Mouse (Mus musculus) ES-Bruce4 (cell line): ENCODE data around the gene Fgfr1op. TPM values are rescaled to one million over a fixed set of nuclear protein-coding genes. Genes with fewer than 3 reads are reported as not detected.

Experiments used
- H3K27ac ChIP-seq: 2 replicates; pipeline ENCODE4 v1.5.1; 2012; ENCODE audit warnings: low read length, inconsistent platforms; ENCODE audit not compliant: insufficient read depth
- H3K27me3 ChIP-seq: 2 replicates; pipeline ENCODE4 v1.6.1; 2012; ENCODE audit warnings: mild to moderate bottlenecking, low read length, inconsistent platforms; ENCODE audit not compliant: control insufficient read depth, poor library complexity, insufficient read depth, severe bottlenecking
- H3K36me3 ChIP-seq: 2 replicates; pipeline ENCODE4 v1.6.1; 2012; ENCODE audit warnings: inconsistent platforms, mild to moderate bottlenecking, low read length, moderate library complexity; ENCODE audit not compliant: control insufficient read depth, poor library complexity, insufficient read depth, severe bottlenecking
- H3K4me1 ChIP-seq: one replicate; pipeline ENCODE4 v1.8.1; 2011; ENCODE audit warnings: low read length; ENCODE audit not compliant: control insufficient read depth, insufficient read depth
- H3K4me3 ChIP-seq: 2 replicates; pipeline ENCODE4 v1.5.1; 2011; ENCODE audit warnings: low read depth, mild to moderate bottlenecking, low read length
- H3K9ac ChIP-seq: 2 replicates; pipeline ENCODE4 v1.6.1; 2012; ENCODE audit warnings: low read depth, mild to moderate bottlenecking, inconsistent platforms; ENCODE audit not compliant: poor library complexity, severe bottlenecking
- H3K9me3 ChIP-seq: replicated peaks from 2 replicates; pipeline ENCODE4 v1.6.1; 2012; ENCODE audit warnings: mild to moderate bottlenecking, low read length, inconsistent platforms; ENCODE audit not compliant: control insufficient read depth, poor library complexity, insufficient read depth, severe bottlenecking
- CTCF ChIP-seq: IDR thresholded peaks from one replicate; pipeline ENCODE4 v1.8.1; 2011; ENCODE audit warnings: low read depth, low read length
- EP300 ChIP-seq: IDR thresholded peaks from 2 replicates; pipeline ENCODE4 v1.6.1; 2011; ENCODE audit warnings: low read depth, low read length; ENCODE audit not compliant: insufficient read depth
- POLR2A ChIP-seq: IDR thresholded peaks from one replicate; pipeline ENCODE4 v1.8.1; 2011; ENCODE audit warnings: low read length; ENCODE audit not compliant: insufficient read depth
- polyA plus RNA-seq: library from polyadenylated mRNA; stranded (reverse); fragments of >200 nt; gene quantifications from 2 replicates; pipeline ENCODE4 v1.2.4, GENCODE M21; 2011; ENCODE audit warnings: low read depth; ENCODE audit not compliant: missing spikeins, insufficient read depth, insufficient read length

Gene Fgfr1op
- polyA plus RNA-seq, 1 experiment = 78.5 TPM

- Histone ChIP-seq H3K4me1 (no peaks in the 10 kb centered on the region), H3K27ac (no peak overlapping the region), H3K9me3 (no peaks in the 10 kb centered on the region), H3K9ac (no peak overlapping the region), H3K36me3 (peaks cover 72% of the 10 kb centered on the region), H3K27me3 (no peaks in the 10 kb centered on the region), H3K4me3 (no peak overlapping the region)
- TF ChIP-seq EP300 = no peak
- no peak for TF ChIP-seq CTCF
- TF ChIP-seq POLR2A = no peak
These were observed 18.9 kb downstream of the Fgfr1op start for GRCm38 (mm10) chr17:8184217-8184616.

DNA sequence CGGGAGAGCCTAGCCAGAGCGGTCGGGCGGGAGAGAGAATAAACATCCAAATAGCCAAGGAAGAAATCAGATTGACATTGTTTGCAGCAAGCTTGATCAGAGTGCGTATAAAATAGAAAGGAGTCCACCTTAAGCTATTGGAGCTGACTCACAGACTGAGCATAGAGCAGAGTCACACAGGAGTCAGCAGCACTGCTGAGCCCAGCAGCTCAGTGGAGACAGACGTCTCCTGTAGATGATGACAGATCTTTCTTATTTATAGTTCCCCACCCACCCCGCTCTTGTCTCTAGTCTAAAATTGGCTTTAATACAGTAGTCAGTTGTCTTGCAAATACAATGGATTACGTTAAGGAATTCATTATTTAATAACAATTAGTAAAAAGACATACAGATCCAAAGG lies 28.4 kb downstream of the Fgfr1op start:
- Histone ChIP-seq H3K4me1 (no peaks in the 10 kb centered on the region), H3K9ac (no peak overlapping the region), H3K9me3 (no peaks in the 10 kb centered on the region), H3K27ac (no peak overlapping the region), H3K4me3 (no peak overlapping the region), H3K36me3 (peaks cover 52% of the 10 kb centered on the region), H3K27me3 (no peaks in the 10 kb centered on the region)
- no peak for TF ChIP-seq EP300
- no peak for TF ChIP-seq CTCF
- TF ChIP-seq POLR2A = no peak

- TF ChIP-seq CTCF = no peak
- TF ChIP-seq POLR2A = no peak
- no peak for TF ChIP-seq EP300
- Histone ChIP-seq H3K9me3 (no peaks in the 10 kb centered on the region), H3K9ac (no peak overlapping the region), H3K36me3 (peaks cover 36% of the 10 kb centered on the region), H3K4me3 (no peak overlapping the region), H3K27me3 (no peaks in the 10 kb centered on the region), H3K4me1 (no peaks in the 10 kb centered on the region), H3K27ac (no peak overlapping the region)
These were observed 30.5 kb downstream of the Fgfr1op start for GRCm38 (mm10) chr17:8195685-8196376.

GRCm38 (mm10) chr17:8197652-8198051 lies 32.4 kb downstream of the Fgfr1op start:
- no peak overlapping the region for H3K4me3 ChIP-seq
- H3K36me3 ChIP-seq = peaks cover 23% of the 10 kb centered on the region
- TF ChIP-seq CTCF (no peak), EP300 (no peak), POLR2A (no peak)
- no peak overlapping the region for H3K9ac ChIP-seq
- H3K9me3 ChIP-seq = no peaks in the 10 kb centered on the region
- no peaks in the 10 kb centered on the region for H3K27me3 ChIP-seq
- H3K27ac ChIP-seq = no peak overlapping the region
- no peaks in the 10 kb centered on the region for H3K4me1 ChIP-seq

GRCm38 (mm10) chr17:8199067-8199935 lies 34.0 kb downstream of the Fgfr1op start:
- no peak overlapping the region for H3K9ac ChIP-seq
- no peaks in the 10 kb centered on the region for H3K9me3 ChIP-seq
- H3K27me3 ChIP-seq = no peaks in the 10 kb centered on the region
- H3K27ac ChIP-seq = no peak overlapping the region
- H3K4me3 ChIP-seq = no peak overlapping the region
- TF ChIP-seq EP300 = no peak
- TF ChIP-seq POLR2A = no peak
- TF ChIP-seq CTCF = no peak
- H3K36me3 ChIP-seq = peaks cover 12% of the 10 kb centered on the region
- H3K4me1 ChIP-seq = no peaks in the 10 kb centered on the region

- no peaks in the 10 kb centered on the region for H3K27me3 ChIP-seq
- no peaks in the 10 kb centered on the region for H3K4me1 ChIP-seq
- no peak overlapping the region for H3K27ac ChIP-seq
- no peak for TF ChIP-seq POLR2A
- TF ChIP-seq EP300 = no peak
- TF ChIP-seq CTCF = no peak
- no peak overlapping the region for H3K9ac ChIP-seq
- H3K4me3 ChIP-seq = no peak overlapping the region
- H3K9me3 ChIP-seq = no peaks in the 10 kb centered on the region
- peaks cover 6% of the 10 kb centered on the region for H3K36me3 ChIP-seq
These were observed 34.6 kb downstream of the Fgfr1op start for GRCm38 (mm10) chr17:8199936-8200330.
